Mouse (Mus musculus) liver, adult (tissue): Measurements from ENCODE around the gene B4galnt4.

Experiments used
- GATA4 ChIP-seq: IDR thresholded peaks from 2 replicates; pipeline ENCODE4 v1.6.1; 2014; ENCODE audit warnings: mild to moderate bottlenecking, low read length; ENCODE audit not compliant: insufficient replicate concordance

B4galnt4 gene

DNA sequence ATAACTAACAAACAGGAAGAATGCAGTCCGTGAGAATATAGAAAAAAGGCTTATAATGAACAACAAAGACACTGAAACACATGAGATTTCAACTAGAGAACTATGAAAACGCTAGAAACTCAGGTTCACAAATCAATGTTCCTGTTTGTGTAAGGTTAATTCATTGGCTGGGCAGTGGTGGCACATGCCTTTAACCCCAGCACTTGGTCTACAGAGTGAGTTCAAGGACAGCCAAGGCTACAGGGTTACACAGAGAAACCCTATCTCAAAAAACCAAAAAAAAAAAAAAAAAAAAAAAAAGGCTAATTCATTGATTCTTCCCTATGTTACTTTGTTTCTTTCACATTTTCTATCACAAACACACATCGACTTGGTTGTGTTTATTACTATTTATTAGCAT lies 59.7 kb downstream of the B4galnt4 start:
- no peak for TF ChIP-seq GATA4

DNA sequence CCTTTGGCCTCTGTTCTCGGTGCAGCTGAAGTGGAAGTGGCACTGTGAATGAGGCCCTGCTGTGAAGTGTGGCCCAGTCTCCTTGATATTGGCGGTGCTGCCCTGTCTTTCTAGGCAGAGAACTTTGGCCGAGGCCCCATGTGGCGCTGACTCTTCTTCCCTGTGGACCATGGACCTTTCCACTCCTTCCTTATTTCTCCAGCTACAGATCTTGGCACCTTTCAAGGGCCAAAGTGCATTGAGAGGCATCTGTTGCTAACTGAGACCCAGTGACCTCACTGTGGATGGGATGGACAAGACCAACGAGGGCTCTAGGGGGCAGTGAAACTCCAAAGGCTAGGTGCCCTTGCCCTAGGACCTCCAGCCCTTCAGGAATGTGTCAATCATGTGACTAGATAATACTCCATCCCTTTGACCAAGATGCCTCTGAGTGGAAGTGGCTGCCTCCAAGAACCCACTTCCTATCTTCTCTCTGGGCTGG lies 60.2 kb downstream of the B4galnt4 start:
- no peak for TF ChIP-seq GATA4
